Mouse (Mus musculus): Measurements from ENCODE around the gene Glt8d2.

The Glt8d2 gene

DNA sequence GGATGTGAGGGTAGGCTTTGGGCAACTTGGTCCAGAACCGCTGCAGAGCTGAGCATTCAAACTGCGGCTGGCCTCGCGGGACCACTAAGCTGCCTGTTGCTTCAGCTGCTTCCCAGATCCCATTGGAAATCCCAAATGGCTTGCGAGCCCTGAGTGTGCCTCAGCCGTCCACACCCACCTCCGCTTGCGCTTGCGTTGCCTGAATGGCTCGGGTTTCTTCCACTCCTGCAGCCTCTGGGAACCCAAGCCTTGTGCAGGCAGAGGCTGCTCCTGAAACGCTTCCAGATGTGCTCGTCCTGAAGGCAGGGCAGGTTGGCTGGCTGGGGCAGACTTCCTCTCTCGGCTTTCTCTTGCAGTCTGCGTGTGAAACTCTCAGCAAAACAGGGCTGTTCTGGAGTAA is at the start of gene Glt8d2:
Glt8d2 (minus strand) TSS at position 157 of the 400 bp plus-strand sequence.
- no peak for DNase-seq (ENCODE audit: low spot score in 2 of 2)

- DNase-seq (ENCODE audit: low spot score in 2 of 2) = no peak
Observed at GRCm38 (mm10) chr10:82699296-82699941, 9.0 kb upstream of the Glt8d2 start.

DNA sequence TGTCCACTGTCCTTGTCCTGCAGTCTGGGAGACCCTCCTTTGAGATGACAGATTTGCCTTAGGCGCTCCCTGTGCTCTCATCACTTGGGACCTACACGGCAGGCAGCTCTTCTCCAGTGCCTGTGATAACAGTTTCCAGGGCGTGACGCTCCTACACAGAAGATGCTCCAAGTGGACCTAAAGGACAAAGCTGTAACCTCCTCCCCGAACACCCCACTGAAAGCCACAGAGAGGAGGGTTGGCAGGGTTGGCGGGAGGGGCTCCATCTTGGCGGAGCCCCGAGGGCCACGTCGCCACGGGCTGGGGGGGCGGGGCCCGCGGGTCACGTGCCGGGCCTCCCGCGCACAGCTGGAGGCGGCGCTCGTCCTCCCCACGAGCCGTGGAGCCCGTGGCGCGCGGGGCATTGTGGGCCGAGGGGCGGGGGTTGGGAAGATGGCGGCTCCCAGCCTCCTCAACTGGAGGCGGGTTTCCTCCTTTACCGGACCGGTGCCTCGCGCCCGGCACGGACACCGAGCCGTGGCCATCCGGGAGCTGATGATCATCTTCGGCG is 8.3 kb upstream of the Glt8d2 start:
- DNase-seq (ENCODE audit: low spot score in 2 of 2) = peak; percentile 72 to 90

- no peak for DNase-seq (ENCODE audit: low spot score in 2 of 2)
Observed at GRCm38 (mm10) chr10:82697305-82697898, 7.0 kb upstream of the Glt8d2 start.

- DNase-seq (ENCODE audit: low spot score in 2 of 2) = peak in 1 of 2 experiments; percentile 12
Observed at GRCm38 (mm10) chr10:82696453-82697079, 6.1 kb upstream of the Glt8d2 start.

DNA sequence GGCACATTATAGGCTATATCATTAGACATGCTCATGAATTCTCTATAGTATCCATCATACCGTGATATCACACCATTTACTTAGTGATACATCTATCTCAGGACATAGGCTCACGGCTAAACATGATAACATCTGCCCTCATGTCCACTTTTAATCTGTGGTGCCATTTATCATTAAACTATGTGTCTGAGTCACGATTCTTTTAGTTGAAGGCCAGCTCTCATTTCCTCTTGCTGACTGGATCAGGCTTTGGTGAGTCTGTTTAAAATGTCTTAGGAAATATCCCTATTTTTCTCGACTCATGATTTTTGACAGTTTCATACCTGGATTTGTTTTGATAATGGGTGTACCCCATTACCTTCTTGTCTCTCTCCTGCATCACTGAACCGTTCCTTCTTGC is 5.5 kb upstream of the Glt8d2 start, which contains the start of gene Hcfc2:
Hcfc2 (plus strand) TSS at position 205 of the 400 bp plus-strand sequence.
- DNase-seq (ENCODE audit: low spot score in 2 of 2) = no peak

- no peak for DNase-seq (ENCODE audit: low spot score in 2 of 2)
Observed at GRCm38 (mm10) chr10:82689681-82690211, 704 bp downstream of the Glt8d2 start.

DNA sequence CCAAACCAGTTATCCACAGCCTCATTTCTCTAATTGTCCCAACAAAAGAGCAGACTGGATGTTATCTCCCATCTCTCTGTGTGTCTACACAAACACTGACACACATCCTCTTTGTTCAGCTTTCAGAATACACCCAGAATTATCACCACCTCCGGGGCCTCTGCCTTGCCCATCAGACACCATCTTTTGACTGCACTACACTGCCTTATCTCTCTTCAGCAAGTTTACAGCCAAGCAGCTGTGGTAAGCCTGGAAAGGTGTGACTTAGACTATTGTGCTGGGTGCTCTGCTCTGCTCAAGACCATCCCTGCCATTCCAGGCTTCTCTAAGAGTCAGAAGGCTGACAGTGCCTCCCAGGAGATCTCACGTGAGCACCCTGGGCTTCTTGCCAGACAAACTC is 5.0 kb downstream of the Glt8d2 start:
- DNase-seq (ENCODE audit: low spot score in 2 of 2) = no peak

- no peak for DNase-seq (ENCODE audit: low spot score in 2 of 2)
Observed at GRCm38 (mm10) chr10:82681639-82682038, 8.8 kb downstream of the Glt8d2 start.

DNA sequence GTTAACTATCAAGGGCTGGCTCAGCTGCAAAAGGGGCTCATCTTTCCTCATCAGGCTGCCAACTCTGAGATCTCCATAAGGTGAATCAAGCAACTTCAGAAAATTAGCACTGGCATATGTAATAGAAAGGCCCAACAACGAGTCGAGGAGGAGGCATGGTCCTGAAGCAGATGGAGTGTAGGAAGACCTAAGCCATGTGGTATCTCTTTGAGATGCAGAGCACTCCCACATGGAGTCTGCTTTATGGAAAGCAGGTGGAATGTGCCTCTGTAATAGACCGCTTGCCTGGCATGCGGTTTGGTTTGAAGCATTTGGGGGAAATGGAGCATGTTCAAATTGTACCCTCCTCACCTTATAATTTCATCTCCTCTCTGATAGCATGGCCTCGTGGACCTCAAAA is 9.7 kb downstream of the Glt8d2 start:
- no peak for DNase-seq (ENCODE audit: low spot score in 2 of 2)

DNA sequence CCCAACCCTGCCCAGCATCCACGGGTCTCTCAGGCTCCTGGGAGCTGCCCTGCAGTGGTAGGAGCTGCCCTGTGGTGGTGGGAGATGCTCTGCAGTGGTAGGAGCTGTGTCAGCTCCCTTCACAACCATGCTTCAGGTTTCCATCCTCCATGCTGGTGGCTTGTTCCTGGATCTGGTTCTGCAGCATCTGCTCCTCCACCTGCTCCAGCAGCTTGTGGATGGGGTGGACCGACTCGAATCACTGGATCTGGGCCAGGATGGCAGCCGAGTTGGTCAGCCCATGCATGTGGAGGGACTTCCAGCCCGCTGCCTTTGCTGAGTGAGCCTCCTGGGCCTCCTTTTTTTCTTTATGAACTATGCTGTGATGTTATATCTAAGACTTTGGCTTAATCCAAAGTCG is 13.5 kb downstream of the Glt8d2 start:
- peak; percentile 27 to 74 for DNase-seq (ENCODE audit: low spot score in 2 of 2)

GRCm38 (mm10) chr10:82670205-82670604 is 20.2 kb downstream of the Glt8d2 start:
- no peak for DNase-seq (ENCODE audit: low spot score in 2 of 2)

- peak; percentile 85 to 89 for DNase-seq (ENCODE audit: low spot score in 2 of 2)
Observed at GRCm38 (mm10) chr10:82666436-82667234, 23.8 kb downstream of the Glt8d2 start.

- no peak for DNase-seq (ENCODE audit: low spot score in 2 of 2)
Observed at GRCm38 (mm10) chr10:82665951-82666350, 24.5 kb downstream of the Glt8d2 start.

DNA sequence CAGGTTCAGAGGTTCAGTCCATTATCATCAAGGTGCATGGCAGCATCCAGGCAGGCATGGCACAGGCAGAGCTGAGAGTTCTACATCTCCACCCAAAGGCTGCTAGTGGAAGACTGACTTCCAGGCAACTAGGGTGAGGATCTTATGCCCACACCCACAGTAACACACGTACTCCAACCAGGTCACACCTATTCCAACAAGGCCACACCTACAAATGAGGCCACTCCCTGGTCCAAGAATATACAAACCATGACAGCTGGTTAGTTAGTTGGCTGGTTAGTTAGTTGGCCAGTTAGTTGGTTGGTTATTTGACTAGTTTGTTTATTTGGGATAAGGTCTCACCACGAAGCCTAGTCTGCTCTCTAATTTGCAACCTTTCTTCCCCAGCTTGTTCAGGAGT is 27.2 kb downstream of the Glt8d2 start:
- DNase-seq (ENCODE audit: low spot score in 2 of 2) = no peak

GRCm38 (mm10) chr10:82662267-82662990 is 28.0 kb downstream of the Glt8d2 start:
- DNase-seq (ENCODE audit: low spot score in 2 of 2) = peak in 1 of 2 experiments; percentile 57

GRCm38 (mm10) chr10:82661820-82662219 is 28.6 kb downstream of the Glt8d2 start:
- no peak for DNase-seq (ENCODE audit: low spot score in 2 of 2)

- DNase-seq (ENCODE audit: low spot score in 2 of 2) = no peak
Observed at GRCm38 (mm10) chr10:82654581-82654980, 35.9 kb downstream of the Glt8d2 start.

DNA sequence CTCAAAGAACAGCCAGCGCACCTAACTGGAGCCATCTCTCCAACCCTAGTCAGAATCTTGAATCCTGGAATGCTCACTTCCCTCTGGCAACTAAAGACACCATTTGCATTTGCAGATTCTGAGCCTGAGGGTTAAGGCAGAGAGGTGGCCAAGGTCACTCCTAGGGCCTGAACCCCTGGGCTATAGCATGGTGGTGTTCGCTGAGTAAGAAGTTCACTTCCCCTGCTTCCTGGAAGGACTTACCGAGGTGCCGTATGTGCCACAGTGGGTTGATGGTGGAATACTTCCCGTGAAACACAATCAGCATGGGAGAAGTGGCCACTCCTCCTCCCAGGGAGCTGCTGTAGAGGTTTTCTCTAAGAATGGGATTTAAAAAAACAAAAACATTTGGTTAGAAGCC is 37.8 kb downstream of the Glt8d2 start:
- no peak for DNase-seq (ENCODE audit: low spot score in 2 of 2)

GRCm38 (mm10) chr10:82651221-82651620 is 39.2 kb downstream of the Glt8d2 start:
- DNase-seq (ENCODE audit: low spot score in 2 of 2) = no peak
